Mouse (Mus musculus): ENCODE measurements around the gene Cdca7l. TPM values are rescaled to one million over a fixed set of nuclear protein-coding genes. Genes with fewer than 3 reads are reported as not detected.

Gene Cdca7l
- not detected for polyA plus RNA-seq (2014; fragmentation: Illumina TruSeq; extraction: RNeasy Lipid Tissue Mini Kit (QIAGEN cat#74804); ENCODE audit: low read depth, low replicate concordance)

GRCm38 (mm10) chr12:117803989-117804388 lies at the start of gene Cdca7l:
Cdca7l (plus strand) TSS chr12:117804289.

